Mouse (Mus musculus) bone marrow, adult 2 months (tissue): ENCODE measurements around the gene Rabgap1l.

ENCODE experiments used
- CTCF ChIP-seq: fragments of 200-500 bp; IDR thresholded peaks from 2 replicates; pipeline ENCODE4 v1.5.1; 2011; ENCODE audit warnings: low read length, control low read depth; ENCODE audit not compliant: control insufficient read depth, insufficient read depth
- POLR2A ChIP-seq: fragments of 200-500 bp; IDR thresholded peaks from 2 replicates; pipeline ENCODE4 v1.6.1; 2011; ENCODE audit warnings: low read depth, mild to moderate bottlenecking, control low read depth, low read length, borderline replicate concordance; ENCODE audit not compliant: control insufficient read depth

DNA sequence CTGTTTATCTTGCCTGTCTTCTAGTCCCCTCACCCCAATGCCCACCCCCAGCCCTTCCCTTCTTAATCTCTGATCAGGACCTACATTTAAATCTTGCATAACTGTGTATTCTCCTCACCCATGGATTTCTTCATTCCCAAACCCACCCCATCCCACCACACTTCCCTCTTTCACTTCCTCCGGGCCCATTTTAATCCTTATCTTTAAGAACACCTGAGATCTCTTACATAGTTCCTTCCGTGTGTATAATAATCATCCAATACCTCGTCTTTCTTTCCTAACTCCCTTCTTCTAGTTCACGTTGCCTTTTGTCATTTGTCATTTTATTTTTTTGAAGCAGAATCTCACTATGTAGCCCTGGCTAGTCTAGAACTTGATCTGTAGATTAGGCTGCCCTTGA lies 453.6 kb downstream of the Rabgap1l start:
- TF ChIP-seq CTCF, result no peak
- TF ChIP-seq POLR2A, result no peak
